Mouse (Mus musculus) activated CD4-positive, CD25-positive, alpha-beta regulatory T cell, adult 4 months (primary cell): ENCODE results near the gene Sos1. TPM values are rescaled to one million over a fixed set of nuclear protein-coding genes. Genes with fewer than 3 reads are reported as not detected.

Experiments used
- ATAC-seq: one replicate; pipeline ENCODE4 v1.8.0; 2017
- polyA plus RNA-seq, 2 experiments: library from polyadenylated mRNA; unstranded; fragments of 100-300 nt; shearing (Covaris generic); gene quantifications; one replicate each; pipeline ENCODE4 v1.2.1; 2017

Sos1 gene
- 1 to 10 TPM; 4.7 to 5.4 TPM for polyA plus RNA-seq

GRCm38 (mm10) chr17:80480031-80480854 is at the start of gene Sos1:
Sos1 (minus strand) TSS chr17:80480453.
- peak; percentile 55 for ATAC-seq

GRCm38 (mm10) chr17:80523231-80523630 is 43.0 kb upstream of the Sos1 start:
- no peak for ATAC-seq

- ATAC-seq, result no peak
Measured at GRCm38 (mm10) chr17:80522229-80522556, 41.9 kb upstream of the Sos1 start.

GRCm38 (mm10) chr17:80521521-80522228 is 41.4 kb upstream of the Sos1 start:
- ATAC-seq, result peak; percentile 76

GRCm38 (mm10) chr17:80520537-80520936 is 40.3 kb upstream of the Sos1 start:
- ATAC-seq, result no peak

- no peak for ATAC-seq
Measured at GRCm38 (mm10) chr17:80518811-80519210, 38.6 kb upstream of the Sos1 start.

- no peak for ATAC-seq
Measured at GRCm38 (mm10) chr17:80517244-80517643, 37.0 kb upstream of the Sos1 start.

GRCm38 (mm10) chr17:80515956-80516355 is 35.7 kb upstream of the Sos1 start:
- no peak for ATAC-seq

- no peak for ATAC-seq
Measured at GRCm38 (mm10) chr17:80515513-80515912, 35.3 kb upstream of the Sos1 start.

GRCm38 (mm10) chr17:80513766-80514165 is 33.5 kb upstream of the Sos1 start:
- ATAC-seq, result no peak

GRCm38 (mm10) chr17:80510459-80510855 is 30.2 kb upstream of the Sos1 start:
- no peak for ATAC-seq

GRCm38 (mm10) chr17:80509494-80510458 is 29.5 kb upstream of the Sos1 start:
- no peak for ATAC-seq

GRCm38 (mm10) chr17:80505766-80506165 is 25.5 kb upstream of the Sos1 start:
- no peak for ATAC-seq

- ATAC-seq, result no peak
Measured at GRCm38 (mm10) chr17:80505342-80505741, 25.1 kb upstream of the Sos1 start.

- peak; percentile 85 for ATAC-seq
Measured at GRCm38 (mm10) chr17:80501805-80502172, 21.5 kb upstream of the Sos1 start.

GRCm38 (mm10) chr17:80501037-80501804 is 21.0 kb upstream of the Sos1 start:
- ATAC-seq, result peak; percentile 25

GRCm38 (mm10) chr17:80500025-80500424 is 19.8 kb upstream of the Sos1 start:
- ATAC-seq, result no peak

GRCm38 (mm10) chr17:80498600-80499268 is 18.5 kb upstream of the Sos1 start:
- no peak for ATAC-seq

- ATAC-seq, result no peak
Measured at GRCm38 (mm10) chr17:80497183-80497601, 16.9 kb upstream of the Sos1 start.

- no peak for ATAC-seq
Measured at GRCm38 (mm10) chr17:80496607-80497170, 16.4 kb upstream of the Sos1 start.

- ATAC-seq, result no peak
Measured at GRCm38 (mm10) chr17:80496185-80496584, 15.9 kb upstream of the Sos1 start.
